Mouse (Mus musculus) testis, postnatal 10 days (tissue): ENCODE measurements around the gene Orc1.

Source experiments
- DNase-seq: peaks from one replicate; pipeline ENCODE4 v3.0.0; 2021; ENCODE audit warnings: low spot score

Gene Orc1

GRCm38 (mm10) chr4:108637721-108638120 lies 58.5 kb downstream of the Orc1 start:
- DNase-seq, result no peak

GRCm38 (mm10) chr4:108638752-108639151 lies 59.5 kb downstream of the Orc1 start:
- no peak for DNase-seq

GRCm38 (mm10) chr4:108664407-108664806 lies 85.2 kb downstream of the Orc1 start:
- DNase-seq, result no peak
